Mouse (Mus musculus) embryonic fibroblast, embryonic 13.5 days (primary cell): Measurements from ENCODE around the gene Skint8.

Source experiments
- CTCF ChIP-seq: IDR thresholded peaks from 2 replicates; pipeline ENCODE4 v1.5.1; 2011; ENCODE audit warnings: mild to moderate bottlenecking, control low read depth, low read length, moderate library complexity, borderline replicate concordance; ENCODE audit not compliant: insufficient read depth
- POLR2A ChIP-seq: IDR thresholded peaks from 2 replicates; pipeline ENCODE4 v1.6.1; 2011; ENCODE audit warnings: low read depth, mild to moderate bottlenecking, control low read depth, low read length, moderate library complexity

DNA sequence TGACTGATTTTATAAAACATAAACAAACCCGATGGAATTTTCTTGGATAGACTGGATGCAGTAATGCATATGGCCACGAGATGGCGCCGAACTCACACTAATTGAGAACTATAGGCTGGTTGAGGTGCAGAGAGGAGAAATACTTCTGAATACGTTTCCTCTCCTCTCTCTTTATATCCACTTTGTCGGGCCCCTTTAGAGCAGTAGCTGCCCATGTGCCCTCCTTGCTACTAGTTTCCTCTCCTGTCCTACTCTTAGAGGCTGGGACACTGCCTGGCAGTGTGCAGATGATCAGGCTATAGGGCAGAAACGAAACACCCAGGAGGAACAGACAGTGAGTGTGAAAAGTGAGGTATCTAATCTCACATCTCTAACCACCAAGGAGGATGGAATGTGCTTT, 33.2 kb upstream of the Skint8 start:
- TF ChIP-seq POLR2A (no peak), CTCF (no peak)
